Mouse (Mus musculus): ENCODE measurements around the gene A430005L14Rik. TPM values are rescaled to one million over a fixed set of nuclear protein-coding genes. Genes with fewer than 3 reads are reported as not detected.
A peak's percentile ranks its signal among the peaks of the same experiment; 100 is the strongest.

A430005L14Rik gene
- polyA plus RNA-seq, 1 experiment from 2014 or later: 90.4 TPM

DNA sequence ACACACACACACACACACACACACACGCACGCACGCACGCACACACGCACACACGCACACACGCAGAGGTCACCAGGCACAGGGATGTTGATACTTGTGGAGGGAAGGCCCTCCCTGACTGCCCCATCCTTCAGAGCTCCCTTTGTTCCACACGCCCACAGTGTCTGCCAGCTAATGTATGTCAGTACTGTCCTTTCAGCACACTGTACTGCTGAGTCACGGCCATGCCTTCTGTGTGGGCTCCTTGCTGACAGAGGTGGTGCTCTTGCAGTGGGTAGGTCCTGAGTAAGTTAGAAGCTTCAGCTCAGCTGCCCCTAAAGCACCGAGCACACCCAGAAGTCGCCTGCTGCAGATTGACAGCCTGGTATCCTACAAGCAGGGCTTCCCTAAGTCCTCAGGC, 23.4 kb downstream of the A430005L14Rik start:
- WGBS: 84% methylated on average over 11 of the region's 11 CpGs
- Histone ChIP-seq H3K4me2 (no peak overlapping the region), H3K4me1 (replicated peaks; ENCODE audit: control insufficient read depth, insufficient read depth, low read length) (peaks cover 6% of the 10 kb centered on the region), H3K27ac (ENCODE audit: low read depth, low read length) (no peak overlapping the region), H3K36me3 (ENCODE audit: control insufficient read depth, insufficient read depth, low read length) (peaks cover 13% of the 10 kb centered on the region; the same call in 1 of the 2 replicates), H3K9me3 (ENCODE audit: control insufficient read depth, low read length) (no peaks in the 10 kb centered on the region), H3K9ac (ENCODE audit: low read depth, low read length) (no peak overlapping the region), H3K27me3 (replicated peaks; ENCODE audit: control insufficient read depth, insufficient read depth, low read length) (no peaks in the 10 kb centered on the region), H3K4me3 (ENCODE audit: low read depth, low read length) (no peak overlapping the region)
- no peak for DNase-seq (ENCODE audit: low spot score)
- ATAC-seq (replicated peaks; ENCODE audit: low FRiP score): no peak

DNA sequence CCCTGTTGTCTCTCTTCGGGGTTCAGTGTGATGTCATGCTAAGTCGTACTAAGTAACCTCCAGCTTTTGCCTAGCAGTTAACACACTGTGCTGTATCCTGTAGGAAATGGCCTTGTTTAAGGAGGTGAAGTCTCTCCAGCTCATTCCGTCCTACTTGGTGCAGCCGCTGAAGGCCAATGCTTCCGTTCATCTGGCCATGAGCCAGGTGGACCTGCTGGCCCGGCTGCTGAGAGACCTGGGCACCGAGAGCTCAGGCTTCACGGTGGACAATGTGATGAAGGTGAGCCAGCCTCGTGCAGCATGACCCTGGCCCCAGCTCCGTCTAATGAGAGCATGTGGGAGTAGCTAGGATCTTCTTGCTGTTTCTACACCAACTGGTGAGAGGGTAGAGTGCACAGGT, 35.7 kb downstream of the A430005L14Rik start:
- Histone ChIP-seq H3K27me3 (replicated peaks; ENCODE audit: control insufficient read depth, insufficient read depth, low read length) (no peaks in the 10 kb centered on the region), H3K4me1 (replicated peaks; ENCODE audit: control insufficient read depth, insufficient read depth, low read length) (no peaks in the 10 kb centered on the region), H3K9me3 (ENCODE audit: control insufficient read depth, low read length) (no peaks in the 10 kb centered on the region), H3K4me3 (ENCODE audit: low read depth, low read length) (no peak overlapping the region), H3K4me2 (no peak overlapping the region), H3K27ac (ENCODE audit: low read depth, low read length) (no peak overlapping the region), H3K9ac (ENCODE audit: low read depth, low read length) (no peak overlapping the region), H3K36me3 (ENCODE audit: control insufficient read depth, insufficient read depth, low read length) (peaks cover 49% of the 10 kb centered on the region)
- DNase-seq (ENCODE audit: low spot score) (no peak), ATAC-seq (replicated peaks; ENCODE audit: low FRiP score) (no peak)
- WGBS: 90% methylated on average over 10 of the region's 10 CpGs

DNA sequence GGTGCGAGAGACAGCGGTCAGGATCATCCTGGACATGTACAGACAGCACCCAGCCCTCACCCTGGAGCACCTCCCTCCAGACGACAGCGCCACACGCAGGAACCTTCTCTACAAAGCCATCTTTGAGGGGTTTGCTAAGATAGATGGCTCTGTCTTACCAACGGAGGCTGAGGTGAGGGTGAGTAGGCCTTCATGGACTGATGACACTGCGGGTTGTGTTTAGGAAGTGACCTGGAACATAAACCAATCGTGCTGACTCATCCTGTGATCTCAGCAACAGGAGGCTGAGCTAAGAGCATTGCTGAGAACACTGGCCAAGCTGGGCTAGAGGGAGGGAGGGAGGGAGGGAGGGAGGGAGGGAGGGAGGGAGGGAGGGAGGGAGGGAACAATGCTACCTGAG, 36.5 kb downstream of the A430005L14Rik start:
- ATAC-seq (replicated peaks; ENCODE audit: low FRiP score): no peak
- H3K36me3 ChIP-seq (ENCODE audit: control insufficient read depth, insufficient read depth, low read length): peaks cover 47% of the 10 kb centered on the region
- no peak overlapping the region for H3K4me3 ChIP-seq (ENCODE audit: low read depth, low read length)

DNA sequence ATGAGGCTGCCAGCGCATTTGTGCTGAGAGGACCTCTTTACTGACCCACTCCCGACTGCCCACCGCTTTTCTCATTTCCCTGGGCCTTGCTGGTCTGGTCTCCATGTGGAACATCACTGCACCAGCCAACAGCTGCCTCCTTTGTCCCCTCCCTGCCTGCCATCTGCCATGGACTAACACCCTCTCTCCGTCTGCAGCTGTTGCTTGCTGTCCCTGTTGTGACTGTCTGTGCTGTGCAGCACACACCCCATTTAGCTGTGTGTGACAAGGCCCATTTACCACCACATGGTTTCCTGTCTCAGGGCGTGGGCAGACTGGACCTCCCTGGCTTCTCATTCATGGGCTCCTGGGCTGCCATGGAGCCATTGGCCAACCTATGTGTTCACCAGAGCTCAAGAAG, 48.5 kb downstream of the A430005L14Rik start:
- WGBS: 94% methylated on average over 5 of the region's 5 CpGs
- Histone ChIP-seq H3K4me3 (ENCODE audit: low read depth, low read length) (no peak overlapping the region), H3K27me3 (replicated peaks; ENCODE audit: control insufficient read depth, insufficient read depth, low read length) (no peaks in the 10 kb centered on the region), H3K4me2 (no peak overlapping the region), H3K4me1 (replicated peaks; ENCODE audit: control insufficient read depth, insufficient read depth, low read length) (no peaks in the 10 kb centered on the region), H3K36me3 (ENCODE audit: control insufficient read depth, insufficient read depth, low read length) (peaks cover 19% of the 10 kb centered on the region), H3K27ac (ENCODE audit: low read depth, low read length) (no peak overlapping the region), H3K9me3 (ENCODE audit: control insufficient read depth, low read length) (no peaks in the 10 kb centered on the region), H3K9ac (ENCODE audit: low read depth, low read length) (no peak overlapping the region)
- DNase-seq (ENCODE audit: low spot score) (no peak), ATAC-seq (replicated peaks; ENCODE audit: low FRiP score) (no peak)

More for the DNA sequence above, 36.5 kb downstream of the A430005L14Rik start:
- Histone ChIP-seq H3K4me1 (replicated peaks; ENCODE audit: control insufficient read depth, insufficient read depth, low read length) (no peaks in the 10 kb centered on the region), H3K27ac (ENCODE audit: low read depth, low read length) (no peak overlapping the region), H3K9ac (ENCODE audit: low read depth, low read length) (no peak overlapping the region), H3K4me2 (no peak overlapping the region), H3K27me3 (replicated peaks; ENCODE audit: control insufficient read depth, insufficient read depth, low read length) (no peaks in the 10 kb centered on the region), H3K9me3 (ENCODE audit: control insufficient read depth, low read length) (no peaks in the 10 kb centered on the region)
- WGBS: 85% methylated on average over 8 of the region's 8 CpGs
- no peak for DNase-seq (ENCODE audit: low spot score)

DNA sequence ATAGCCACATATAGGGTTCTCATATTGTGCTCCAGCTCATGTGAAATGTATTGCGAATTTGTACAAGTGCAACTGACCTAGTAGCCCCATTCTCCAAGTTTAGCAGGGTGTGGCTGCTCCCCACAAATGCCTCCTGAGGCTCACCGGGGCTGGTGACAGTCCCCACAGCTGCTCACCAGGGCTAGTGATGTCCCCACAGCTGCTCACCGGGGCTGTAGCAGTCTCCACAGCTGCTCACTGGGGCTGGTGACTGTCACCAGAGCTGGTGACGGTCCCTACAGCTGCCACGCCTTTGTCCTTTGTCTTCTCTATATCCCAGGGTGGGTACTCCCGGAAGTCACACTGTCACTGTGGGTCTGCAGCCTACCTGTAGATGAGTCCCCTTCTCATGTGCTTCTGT, 49.2 kb downstream of the A430005L14Rik start:
- ATAC-seq (replicated peaks; ENCODE audit: low FRiP score) (no peak), DNase-seq (ENCODE audit: low spot score) (no peak)
- H3K36me3 ChIP-seq (ENCODE audit: control insufficient read depth, insufficient read depth, low read length): peaks cover 19% of the 10 kb centered on the region
- H3K27ac ChIP-seq (ENCODE audit: low read depth, low read length): no peak overlapping the region
- H3K4me2 ChIP-seq: no peak overlapping the region
- H3K9me3 ChIP-seq (ENCODE audit: control insufficient read depth, low read length): no peaks in the 10 kb centered on the region
- H3K4me1 ChIP-seq (replicated peaks; ENCODE audit: control insufficient read depth, insufficient read depth, low read length): no peaks in the 10 kb centered on the region
- no peak overlapping the region for H3K4me3 ChIP-seq (ENCODE audit: low read depth, low read length)
- no peak overlapping the region for H3K9ac ChIP-seq (ENCODE audit: low read depth, low read length)
- no peaks in the 10 kb centered on the region for H3K27me3 ChIP-seq (replicated peaks; ENCODE audit: control insufficient read depth, insufficient read depth, low read length)
- 94% methylated on average over 6 of the region's 6 CpGs for WGBS

DNA sequence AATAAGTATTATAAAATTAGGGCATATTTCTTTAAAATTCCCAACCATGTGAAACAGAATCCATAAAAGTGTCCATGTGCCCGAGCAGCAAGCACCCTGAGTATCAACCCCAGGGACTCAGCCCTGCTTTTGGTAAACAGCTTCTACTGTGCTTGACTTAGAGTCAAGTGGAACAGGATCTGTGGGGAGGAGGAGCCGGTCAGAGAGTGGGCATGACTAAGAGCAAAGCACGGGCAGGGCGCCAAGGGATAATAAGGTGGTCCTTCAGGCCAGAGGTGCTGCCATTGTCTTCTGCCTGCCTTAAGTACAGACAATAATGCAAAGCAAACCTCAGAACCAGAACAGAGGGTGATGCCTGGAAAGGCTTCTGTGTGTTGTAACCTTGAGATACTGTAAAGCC, 50.7 kb downstream of the A430005L14Rik start:
- WGBS: 86% methylated on average over 4 of the region's 4 CpGs

DNA sequence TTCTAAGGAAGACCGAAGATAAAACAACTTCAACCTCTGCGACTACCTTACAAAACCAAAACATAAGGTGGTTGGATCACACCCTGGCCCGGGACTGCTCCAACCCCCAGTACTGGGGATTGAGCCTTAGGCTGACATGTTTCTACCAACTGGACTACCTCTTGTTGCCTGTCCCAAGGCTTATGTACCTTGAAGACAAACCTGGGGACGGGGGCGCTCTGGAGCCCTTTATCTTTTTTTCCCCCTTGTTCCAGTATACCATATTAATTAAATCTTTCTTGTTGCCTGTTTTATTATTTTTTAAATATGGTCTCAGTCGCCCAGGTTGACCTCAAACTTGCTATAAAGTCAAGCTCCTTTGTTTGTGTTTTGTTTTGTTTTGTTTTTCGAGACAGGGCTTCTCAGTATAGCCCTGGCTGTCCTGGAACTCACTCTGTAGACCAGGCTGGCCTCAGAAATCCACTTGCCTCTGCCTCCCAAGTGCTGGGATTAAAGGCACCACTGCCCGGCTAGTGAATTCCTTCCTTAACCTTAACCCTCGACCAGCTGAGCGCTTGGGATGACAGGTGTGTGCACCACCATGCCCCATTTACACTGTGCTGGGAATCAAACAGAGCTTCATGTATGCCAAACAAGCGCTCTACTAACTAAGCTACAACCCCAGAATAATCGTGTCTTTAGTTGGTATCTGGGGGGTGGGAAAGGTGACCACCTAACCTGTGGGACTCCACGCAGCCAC, 54.0 kb downstream of the A430005L14Rik start:
- Histone ChIP-seq H3K27ac (ENCODE audit: low read depth, low read length) (peak overlapping the region; percentile 64; the same call in 1 of the 2 replicates), H3K4me2 (peak overlapping the region; percentile 98), H3K9me3 (ENCODE audit: control insufficient read depth, low read length) (no peaks in the 10 kb centered on the region), H3K9ac (ENCODE audit: low read depth, low read length) (peak overlapping the region; percentile 95), H3K4me3 (ENCODE audit: low read depth, low read length) (peak overlapping the region; percentile 100), H3K4me1 (replicated peaks; ENCODE audit: control insufficient read depth, insufficient read depth, low read length) (peaks cover 17% of the 10 kb centered on the region), H3K36me3 (ENCODE audit: control insufficient read depth, insufficient read depth, low read length) (peaks cover 16% of the 10 kb centered on the region), H3K27me3 (replicated peaks; ENCODE audit: control insufficient read depth, insufficient read depth, low read length) (no peaks in the 10 kb centered on the region)
- ATAC-seq (replicated peaks; ENCODE audit: low FRiP score) (peak; percentile 58), DNase-seq (ENCODE audit: low spot score) (no peak)
- 27% methylated on average over 13 of the region's 13 CpGs for WGBS

More for the DNA sequence above, 50.7 kb downstream of the A430005L14Rik start:
- H3K27ac ChIP-seq (ENCODE audit: low read depth, low read length): no peak overlapping the region; the same call in 1 of the 2 replicates
- H3K9ac ChIP-seq (ENCODE audit: low read depth, low read length): no peak overlapping the region
- H3K9me3 ChIP-seq (ENCODE audit: control insufficient read depth, low read length): no peaks in the 10 kb centered on the region
- H3K36me3 ChIP-seq (ENCODE audit: control insufficient read depth, insufficient read depth, low read length): peaks cover 13% of the 10 kb centered on the region
- H3K4me3 ChIP-seq (ENCODE audit: low read depth, low read length): no peak overlapping the region
- H3K4me2 ChIP-seq: no peak overlapping the region
- no peak for ATAC-seq (replicated peaks; ENCODE audit: low FRiP score)
- DNase-seq (ENCODE audit: low spot score): no peak
- peaks cover 3% of the 10 kb centered on the region for H3K4me1 ChIP-seq (replicated peaks; ENCODE audit: control insufficient read depth, insufficient read depth, low read length)
- H3K27me3 ChIP-seq (replicated peaks; ENCODE audit: control insufficient read depth, insufficient read depth, low read length): no peaks in the 10 kb centered on the region

Data from liver, embryonic 11.5 days (tissue).